Mouse (Mus musculus) kidney, postnatal 0 days (tissue): ENCODE measurements around the gene Mlh1. TPM values are rescaled to one million over a fixed set of nuclear protein-coding genes. Genes with fewer than 3 reads are reported as not detected.

ENCODE experiments used
- ATAC-seq: fragments of 200-750 bp; cut with Nextera tagmentation; replicated peaks from 2 replicates; pipeline ENCODE4 v1.8.0; 2017; ENCODE audit warnings: low read depth, moderate number of reproducible peaks, moderate TSS enrichment, moderate library complexity; ENCODE audit not compliant: low FRiP score
- DNase-seq: peaks from one replicate; pipeline ENCODE4 v3.0.0-alpha.2; 2016; ENCODE audit warnings: low spot score
- H3K27ac ChIP-seq: fragments of 300-500 bp; sonication (generic); 2 replicates; pipeline ENCODE4 v1.5.1; 2014; ENCODE audit warnings: mild to moderate bottlenecking
- H3K27me3 ChIP-seq: fragments of 300-500 bp; sonication (generic); 2 replicates; pipeline ENCODE4 v1.6.1; 2014; ENCODE audit warnings: low read length, mixed read lengths; ENCODE audit not compliant: insufficient read depth
- H3K36me3 ChIP-seq: fragments of 300-500 bp; sonication (generic); 2 replicates; pipeline ENCODE4 v1.6.1; 2014; ENCODE audit warnings: low read length, mixed read lengths; ENCODE audit not compliant: insufficient read depth
- H3K4me1 ChIP-seq: fragments of 300-500 bp; sonication (generic); replicated peaks from 2 replicates; pipeline ENCODE4 v1.6.1; 2014; ENCODE audit warnings: antibody characterized with exemption, low read length, mixed read lengths; ENCODE audit not compliant: insufficient read depth
- H3K4me2 ChIP-seq: fragments of 300-500 bp; sonication (generic); 2 replicates; pipeline ENCODE4 v1.6.1; 2014; ENCODE audit warnings: mild to moderate bottlenecking, low read length, moderate library complexity, mixed read lengths
- H3K4me3 ChIP-seq: fragments of 300-500 bp; sonication (generic); replicated peaks from 2 replicates; pipeline ENCODE4 v1.5.1; 2014; ENCODE audit warnings: low read depth, low read length
- H3K9ac ChIP-seq: fragments of 300-500 bp; sonication (generic); 2 replicates; pipeline ENCODE4 v1.6.1; 2014; ENCODE audit warnings: low read depth, low read length
- H3K9me3 ChIP-seq: fragments of 300-500 bp; sonication (generic); replicated peaks from 2 replicates; pipeline ENCODE4 v1.6.1; 2016; ENCODE audit warnings: low read length, inconsistent platforms, mixed read lengths
- CTCF ChIP-seq: IDR thresholded peaks from 2 replicates; pipeline ENCODE4 v1.5.1; 2016; ENCODE audit warnings: antibody characterized with exemption, low read depth, mild to moderate bottlenecking, moderate library complexity
- WGBS: fragments of 180-500 bp; shearing (Covaris S2); extraction: QIAGEN DNeasy Blood & Tissue Kit; methylation state at CpG from one replicate; pipeline ENCODE4 v1.1.7; 2014; 5-methylcytosine and 5-hydroxymethylcytosine counted together
- polyA plus RNA-seq: library from polyadenylated mRNA; unstranded; fragments of >200 nt; fragmentation: Nextera tagmentation; extraction: Ambion mirVana; gene quantifications from 2 replicates; pipeline ENCODE4 v1.2.1, GENCODE M21; 2015

Gene Mlh1
- polyA plus RNA-seq, 1 experiment from 2014 or later: 26.1 TPM

DNA sequence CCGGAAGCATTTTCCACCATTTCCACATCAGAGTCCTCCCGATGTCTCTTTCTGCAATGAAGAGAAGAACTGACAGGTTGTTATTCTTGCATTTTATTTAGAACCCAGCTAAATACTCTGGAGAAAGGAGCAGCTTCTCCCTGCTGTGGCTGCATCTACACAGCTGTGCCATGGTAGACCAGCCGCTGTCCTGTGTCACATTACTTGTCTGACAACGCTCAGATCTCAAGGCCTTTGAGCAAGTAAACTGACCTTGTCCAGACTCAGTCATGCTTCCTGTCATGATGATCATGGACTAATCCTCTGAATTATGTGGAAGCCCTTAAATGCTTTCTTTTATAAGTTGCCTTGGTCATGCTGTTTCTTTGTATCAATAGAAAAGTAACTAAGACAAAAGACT lies 31.8 kb downstream of the Mlh1 start:
- no peak for TF ChIP-seq CTCF
- H3K9ac ChIP-seq: no peak overlapping the region
- DNase-seq (no peak), ATAC-seq (no peak)
- peaks cover 49% of the 10 kb centered on the region for H3K36me3 ChIP-seq
- H3K4me3 ChIP-seq: no peak overlapping the region
- H3K4me2 ChIP-seq: no peak overlapping the region
- H3K27ac ChIP-seq: no peak overlapping the region
- WGBS: 85% methylated on average over 4 of the region's 4 CpGs
- no peaks in the 10 kb centered on the region for H3K27me3 ChIP-seq
- no peaks in the 10 kb centered on the region for H3K9me3 ChIP-seq
- H3K4me1 ChIP-seq: no peaks in the 10 kb centered on the region

GRCm38 (mm10) chr9:111237726-111238125 lies 33.9 kb downstream of the Mlh1 start:
- Histone ChIP-seq H3K27me3 (no peaks in the 10 kb centered on the region), H3K4me2 (no peak overlapping the region), H3K9me3 (no peaks in the 10 kb centered on the region), H3K4me1 (no peaks in the 10 kb centered on the region), H3K9ac (no peak overlapping the region), H3K36me3 (peaks cover 61% of the 10 kb centered on the region), H3K27ac (no peak overlapping the region), H3K4me3 (no peak overlapping the region)
- TF ChIP-seq CTCF: no peak
- ATAC-seq (no peak), DNase-seq (no peak)

- Histone ChIP-seq H3K9me3 (no peaks in the 10 kb centered on the region), H3K4me1 (no peaks in the 10 kb centered on the region), H3K36me3 (peaks cover 60% of the 10 kb centered on the region), H3K9ac (no peak overlapping the region), H3K4me3 (no peak overlapping the region), H3K27me3 (no peaks in the 10 kb centered on the region), H3K27ac (no peak overlapping the region), H3K4me2 (no peak overlapping the region)
- no peak for ATAC-seq
- DNase-seq: no peak
- TF ChIP-seq CTCF: peak; percentile 29; the same call in 1 of the 2 replicates
- WGBS: 88% methylated on average over 9 of the region's 9 CpGs
Measured at GRCm38 (mm10) chr9:111234701-111235100, 36.9 kb downstream of the Mlh1 start.

DNA sequence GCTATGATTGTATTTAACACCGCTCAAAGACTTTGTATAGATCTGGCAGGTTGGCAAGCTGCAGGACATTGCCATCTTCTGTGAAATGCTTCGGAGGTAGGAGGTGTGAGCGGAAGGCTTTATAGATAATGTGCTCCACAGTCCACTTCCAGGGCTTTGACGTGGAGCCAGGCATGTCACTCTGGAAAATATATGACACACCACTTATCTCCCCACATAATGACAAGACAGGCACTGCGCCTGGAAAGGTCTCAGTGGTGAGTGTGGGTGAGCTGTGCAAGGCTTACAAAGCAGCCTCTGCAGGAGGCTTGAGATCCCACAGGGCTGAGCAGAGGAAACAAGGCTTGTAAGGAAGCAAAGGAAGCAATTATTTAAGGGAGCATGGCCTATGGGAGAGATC lies 43.1 kb downstream of the Mlh1 start:
- H3K27me3 ChIP-seq: no peaks in the 10 kb centered on the region
- H3K36me3 ChIP-seq: peaks cover 53% of the 10 kb centered on the region; the same call in 1 of the 2 replicates
- no peak for DNase-seq
- WGBS: 76% methylated on average over 5 of the region's 5 CpGs
- H3K9me3 ChIP-seq: no peaks in the 10 kb centered on the region
- no peak overlapping the region for H3K27ac ChIP-seq
- H3K9ac ChIP-seq: no peak overlapping the region
- H3K4me1 ChIP-seq: no peaks in the 10 kb centered on the region
- H3K4me3 ChIP-seq: no peak overlapping the region
- TF ChIP-seq CTCF: no peak
- no peak overlapping the region for H3K4me2 ChIP-seq
- ATAC-seq: no peak

DNA sequence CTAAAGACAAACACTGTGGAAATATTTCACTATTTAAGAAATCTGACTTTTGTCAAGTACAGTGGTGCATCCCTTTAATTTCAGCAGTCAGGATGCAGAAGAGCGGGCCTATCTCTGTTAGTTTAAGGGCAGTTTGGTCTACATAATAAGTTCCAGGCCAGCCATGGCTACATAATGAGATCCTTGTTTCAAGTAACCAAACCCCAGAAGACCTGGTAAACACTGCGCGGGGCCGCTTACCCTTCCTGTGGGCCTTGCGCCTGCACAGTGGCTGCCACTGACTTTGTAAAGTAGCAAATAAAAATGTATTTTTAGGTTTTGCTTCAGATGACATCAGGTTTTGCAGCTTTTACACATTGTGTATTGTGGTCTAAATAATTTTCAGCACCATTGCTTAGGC lies 48.2 kb downstream of the Mlh1 start:
- H3K4me2 ChIP-seq: no peak overlapping the region
- DNase-seq (no peak), ATAC-seq (no peak)
- peaks cover 43% of the 10 kb centered on the region for H3K36me3 ChIP-seq
- H3K9me3 ChIP-seq: no peaks in the 10 kb centered on the region
- TF ChIP-seq CTCF: no peak
- H3K4me3 ChIP-seq: no peak overlapping the region
- 98% methylated on average over 5 of the region's 5 CpGs for WGBS
- no peak overlapping the region for H3K27ac ChIP-seq
- no peaks in the 10 kb centered on the region for H3K27me3 ChIP-seq
- no peak overlapping the region for H3K9ac ChIP-seq
- H3K4me1 ChIP-seq: no peaks in the 10 kb centered on the region

- no peak overlapping the region for H3K9ac ChIP-seq
- TF ChIP-seq CTCF: no peak
- peaks cover 49% of the 10 kb centered on the region for H3K36me3 ChIP-seq
- no peak for ATAC-seq
- no peaks in the 10 kb centered on the region for H3K4me1 ChIP-seq
- 84% methylated on average over 1 of the region's 1 CpGs for WGBS
- H3K27me3 ChIP-seq: no peaks in the 10 kb centered on the region
- DNase-seq: no peak
- no peak overlapping the region for H3K4me3 ChIP-seq
- no peaks in the 10 kb centered on the region for H3K9me3 ChIP-seq
- no peak overlapping the region for H3K4me2 ChIP-seq
- no peak overlapping the region for H3K27ac ChIP-seq
Measured at GRCm38 (mm10) chr9:111221580-111221979, 50.0 kb downstream of the Mlh1 start.

DNA sequence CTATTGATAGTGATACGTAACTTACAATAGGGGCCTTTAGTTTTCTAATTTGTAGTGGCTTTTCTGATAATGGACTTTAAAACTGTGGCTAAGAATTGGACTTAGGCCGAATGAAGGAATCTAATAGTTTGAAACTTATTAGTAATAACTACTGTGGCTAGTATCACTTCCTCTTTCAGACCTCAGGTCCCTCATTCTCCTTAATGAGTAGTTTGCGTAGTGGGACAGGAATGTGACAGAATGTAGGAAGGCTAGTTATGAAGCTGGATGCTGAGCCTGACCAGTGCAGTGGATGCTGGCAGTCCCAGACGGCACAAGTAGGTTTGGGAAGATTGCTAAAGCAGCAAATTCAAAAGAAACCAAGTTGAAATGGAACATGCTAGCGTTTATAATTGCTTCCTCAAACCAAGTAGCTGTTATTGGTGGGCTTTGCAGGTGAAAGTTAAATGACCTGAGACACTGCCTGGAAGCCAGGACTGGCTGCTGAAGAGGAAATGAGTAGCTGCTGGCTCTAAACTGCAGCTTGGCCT lies 51.0 kb downstream of the Mlh1 start:
- no peak overlapping the region for H3K27ac ChIP-seq
- H3K9ac ChIP-seq: no peak overlapping the region
- 85% methylated on average over 5 of the region's 5 CpGs for WGBS
- ATAC-seq: no peak
- no peak for TF ChIP-seq CTCF
- no peak overlapping the region for H3K4me2 ChIP-seq
- H3K4me1 ChIP-seq: no peaks in the 10 kb centered on the region
- no peak overlapping the region for H3K4me3 ChIP-seq
- peaks cover 48% of the 10 kb centered on the region for H3K36me3 ChIP-seq
- no peaks in the 10 kb centered on the region for H3K27me3 ChIP-seq
- no peak for DNase-seq
- no peaks in the 10 kb centered on the region for H3K9me3 ChIP-seq
